In the genomic region with DNA sequence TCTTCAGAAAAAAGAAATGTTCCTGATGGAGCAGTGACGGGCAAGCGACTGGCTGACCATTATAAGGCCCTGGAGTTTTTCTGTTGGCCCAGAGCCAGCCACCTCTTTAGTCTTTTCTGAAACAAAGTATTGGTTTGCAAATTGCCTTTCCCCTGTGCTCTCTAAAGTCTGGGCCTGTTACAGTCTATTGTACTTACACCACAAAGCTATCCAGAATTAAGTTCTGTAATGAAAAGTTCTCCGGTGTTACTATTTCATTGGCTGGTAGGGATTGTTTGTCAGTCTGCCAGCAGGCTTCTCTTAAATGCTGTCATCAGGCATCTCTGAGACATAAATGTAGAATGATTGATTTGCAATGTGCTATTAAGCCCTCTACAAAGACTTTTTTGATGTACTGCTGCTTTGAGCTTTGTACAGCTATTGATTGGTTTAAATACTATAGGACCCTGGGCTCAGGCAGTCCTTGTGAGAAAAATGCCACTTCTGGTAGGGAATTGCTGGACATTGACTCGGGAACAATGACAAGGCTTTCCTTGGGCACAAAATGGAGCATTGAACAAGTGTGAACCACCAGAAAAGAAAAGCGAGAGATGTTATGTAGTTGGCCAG, we compare ENCODE assay signal across 24 mouse cellular contexts.
DNase-seq lines count a peak whose midpoint lies in the region; ATAC-seq lines count a peak whose summit lies in the region.
"Had no signal": no experiment of that assay in that cellular context is flagged by ENCODE, and none has a peak within 500 bp of the region (broad histone marks: within the 10 kb centered on the region; RNA-seq: fewer than 3 reads in every experiment).

No protein-coding gene starts in this region.

- no peaks in the 10 kb centered on the region for H3K36me3 ChIP-seq in hindbrain, embryonic 14.5 days (replicated peaks; ENCODE audit: control insufficient read depth, insufficient read depth)
- no peaks in the 10 kb centered on the region for H3K36me3 ChIP-seq in hindbrain, embryonic 13.5 days
- H3K36me3 ChIP-seq in neural tube, embryonic 13.5 days: no peaks in the 10 kb centered on the region
- H3K36me3 ChIP-seq in neural tube, embryonic 15.5 days: no peaks in the 10 kb centered on the region
- H3K36me3 ChIP-seq in forebrain, embryonic 14.5 days (ENCODE audit: control insufficient read depth, insufficient read depth, low read length): no peaks in the 10 kb centered on the region
- H3K36me3 ChIP-seq: embryonic facial prominence, embryonic 15.5 days; heart, embryonic 12.5 days; hindbrain, embryonic 12.5 days; intestine, embryonic 15.5 days; kidney, embryonic 15.5 days; limb, embryonic 12.5 days; stomach, embryonic 15.5 days had no signal

- no peak overlapping the region for H3K4me2 ChIP-seq in hindbrain, embryonic 14.5 days (replicated peaks)
- H3K4me2 ChIP-seq in hindbrain, embryonic 13.5 days: no peak overlapping the region
- no peak overlapping the region for H3K4me2 ChIP-seq in neural tube, embryonic 13.5 days
- no peak overlapping the region for H3K4me2 ChIP-seq in neural tube, embryonic 15.5 days
- no peak overlapping the region for H3K4me2 ChIP-seq in forebrain, embryonic 14.5 days (ENCODE audit: low read length)
- H3K4me2 ChIP-seq: embryonic facial prominence, embryonic 15.5 days; heart, embryonic 12.5 days; hindbrain, embryonic 12.5 days; intestine, embryonic 15.5 days; kidney, embryonic 15.5 days; limb, embryonic 12.5 days; stomach, embryonic 15.5 days had no signal

- no peak for ATAC-seq in hindbrain, embryonic 14.5 days (ENCODE audit: low FRiP score)
- no peak for ATAC-seq in hindbrain, embryonic 13.5 days (ENCODE audit: low FRiP score)
- ATAC-seq in neural tube, embryonic 13.5 days (ENCODE audit: low read depth): 0 out of 2 replicates have a peak, but pooled peaks have one; percentile 41
- no peak for ATAC-seq in neural tube, embryonic 15.5 days (ENCODE audit: low FRiP score)
- ATAC-seq in forebrain, embryonic 14.5 days: peak; percentile 84
- ATAC-seq: CD4-positive, CD25-positive, alpha-beta regulatory T cell, adult 4 months; intestine, embryonic 15.5 days had no signal

- no peak overlapping the region for H3K9ac ChIP-seq in hindbrain, embryonic 14.5 days
- no peak overlapping the region for H3K9ac ChIP-seq in hindbrain, embryonic 13.5 days
- no peak overlapping the region for H3K9ac ChIP-seq in neural tube, embryonic 13.5 days
- no peak overlapping the region for H3K9ac ChIP-seq in neural tube, embryonic 15.5 days (replicated peaks)
- no peak overlapping the region for H3K9ac ChIP-seq in forebrain, embryonic 14.5 days (ENCODE audit: low read length)
- H3K9ac ChIP-seq: embryonic facial prominence, embryonic 15.5 days; heart, embryonic 12.5 days; hindbrain, embryonic 12.5 days; intestine, embryonic 15.5 days; kidney, embryonic 15.5 days; limb, embryonic 12.5 days; liver, embryonic 14.5 days; stomach, embryonic 15.5 days had no signal

- peaks cover 9% of the 10 kb centered on the region for H3K4me1 ChIP-seq in hindbrain, embryonic 14.5 days (replicated peaks; ENCODE audit: control insufficient read depth, insufficient read depth, low read length)
- peaks cover 33% of the 10 kb centered on the region for H3K4me1 ChIP-seq in hindbrain, embryonic 13.5 days (replicated peaks)
- H3K4me1 ChIP-seq in neural tube, embryonic 13.5 days (replicated peaks): peaks cover 40% of the 10 kb centered on the region
- peaks cover 19% of the 10 kb centered on the region for H3K4me1 ChIP-seq in neural tube, embryonic 15.5 days
- H3K4me1 ChIP-seq in forebrain, embryonic 14.5 days (ENCODE audit: control insufficient read depth, insufficient read depth, low read length): peaks cover 17% of the 10 kb centered on the region
- H3K4me1 ChIP-seq: embryonic facial prominence, embryonic 15.5 days; heart, embryonic 12.5 days; intestine, embryonic 15.5 days; kidney, embryonic 15.5 days; stomach, embryonic 15.5 days had no signal

- H3K27me3 ChIP-seq in hindbrain, embryonic 14.5 days (ENCODE audit: control insufficient read depth, insufficient read depth, low read length): no peaks in the 10 kb centered on the region
- 0 out of 2 replicates have a peak, but pooled peaks cover 4% of the 10 kb centered on the region for H3K27me3 ChIP-seq in hindbrain, embryonic 13.5 days
- H3K27me3 ChIP-seq in neural tube, embryonic 13.5 days: 0 out of 2 replicates have a peak, but pooled peaks cover 4% of the 10 kb centered on the region
- no peaks in the 10 kb centered on the region for H3K27me3 ChIP-seq in neural tube, embryonic 15.5 days (replicated peaks)
- no peaks in the 10 kb centered on the region for H3K27me3 ChIP-seq in forebrain, embryonic 14.5 days (replicated peaks; ENCODE audit: control insufficient read depth, insufficient read depth, low read length)
- H3K27me3 ChIP-seq: embryonic facial prominence, embryonic 15.5 days; heart, embryonic 12.5 days; intestine, embryonic 15.5 days; kidney, embryonic 15.5 days; limb, embryonic 12.5 days; stomach, embryonic 15.5 days had no signal

- WGBS in hindbrain, embryonic 14.5 days: 41% methylated on average over 5 of the region's 5 CpGs
- WGBS in hindbrain, embryonic 13.5 days: 41% methylated on average over 5 of the region's 5 CpGs
- WGBS in neural tube, embryonic 13.5 days: 24% methylated on average over 5 of the region's 5 CpGs
- 34% methylated on average over 5 of the region's 5 CpGs for WGBS in neural tube, embryonic 15.5 days
- WGBS in forebrain, embryonic 14.5 days: 12% methylated on average over 5 of the region's 5 CpGs

- H3K27ac ChIP-seq in hindbrain, embryonic 14.5 days: no peak overlapping the region
- no peak overlapping the region for H3K27ac ChIP-seq in hindbrain, embryonic 13.5 days
- H3K27ac ChIP-seq in neural tube, embryonic 13.5 days (replicated peaks): no peak overlapping the region
- no peak overlapping the region for H3K27ac ChIP-seq in neural tube, embryonic 15.5 days (replicated peaks)
- peak overlapping the region; percentile 9; the same call in 1 of the 2 replicates for H3K27ac ChIP-seq in forebrain, embryonic 14.5 days (ENCODE audit: low read depth, low read length)
- H3K27ac ChIP-seq: embryonic facial prominence, embryonic 15.5 days; hindbrain, embryonic 12.5 days; intestine, embryonic 15.5 days; kidney, embryonic 15.5 days; limb, embryonic 12.5 days; liver, embryonic 14.5 days; stomach, embryonic 15.5 days had no signal

- H3K9me3 ChIP-seq in hindbrain, embryonic 14.5 days (ENCODE audit: control insufficient read depth, low read length): no peaks in the 10 kb centered on the region
- H3K9me3 ChIP-seq in hindbrain, embryonic 13.5 days: no peaks in the 10 kb centered on the region
- no peaks in the 10 kb centered on the region for H3K9me3 ChIP-seq in neural tube, embryonic 13.5 days
- no peaks in the 10 kb centered on the region for H3K9me3 ChIP-seq in neural tube, embryonic 15.5 days (replicated peaks)
- no peaks in the 10 kb centered on the region for H3K9me3 ChIP-seq in forebrain, embryonic 14.5 days (replicated peaks; ENCODE audit: control insufficient read depth, low read length)
- H3K9me3 ChIP-seq: embryonic facial prominence, embryonic 15.5 days; heart, embryonic 12.5 days; hindbrain, embryonic 12.5 days; intestine, embryonic 15.5 days; kidney, embryonic 15.5 days; limb, embryonic 12.5 days; stomach, embryonic 15.5 days had no signal

- DNase-seq in hindbrain, embryonic 14.5 days (ENCODE audit: low spot score): peak; percentile 28
- DNase-seq in forebrain, embryonic 14.5 days (ENCODE audit: low spot score): peak; percentile 81
- DNase-seq in cerebellum, adult 9-10 months: no peak
- DNase-seq in cerebellum, postnatal 25 days: no peak
- DNase-seq in gastrocnemius, postnatal 36 days: no peak
- DNase-seq: adrenal gland, postnatal 25 days; cerebellum, adult 8-10 months; heart, postnatal 14 days; kidney, postnatal 4 days; lung, postnatal 14 days; thymus, adult 18-20 months; thymus, postnatal 4 days had no signal

- intact Hi-C loops in gastrocnemius, postnatal 36 days (cut with DNase I): no loop called here

- no peak overlapping the region for H3K4me3 ChIP-seq in hindbrain, embryonic 14.5 days (replicated peaks; ENCODE audit: low read length)
- no peak overlapping the region for H3K4me3 ChIP-seq in hindbrain, embryonic 13.5 days
- H3K4me3 ChIP-seq in neural tube, embryonic 13.5 days: no peak overlapping the region
- H3K4me3 ChIP-seq in neural tube, embryonic 15.5 days (replicated peaks): no peak overlapping the region
- no peak overlapping the region for H3K4me3 ChIP-seq in forebrain, embryonic 14.5 days (ENCODE audit: low read depth, low read length)
- H3K4me3 ChIP-seq: embryonic facial prominence, embryonic 15.5 days; heart, embryonic 12.5 days; hindbrain, embryonic 12.5 days; intestine, embryonic 15.5 days; kidney, embryonic 15.5 days; limb, embryonic 12.5 days; stomach, embryonic 15.5 days had no signal

Comparison
In these comparisons a context has a peak if more than half of its experiments do, and no peak if none do; other contexts are left out.
1. ATAC-seq: peak in neural tube, embryonic 13.5 days (single experiment) and forebrain, embryonic 14.5 days (single experiment); none in hindbrain, embryonic 14.5 days (single experiment), hindbrain, embryonic 13.5 days (single experiment) and neural tube, embryonic 15.5 days (single experiment).
2. DNase-seq: peak in hindbrain, embryonic 14.5 days (single experiment) and forebrain, embryonic 14.5 days (single experiment); none in cerebellum, adult 9-10 months (single experiment), cerebellum, postnatal 25 days (0 of 2) and gastrocnemius, postnatal 36 days (0 of 2).